Comparison of ENCODE assay signal across 14 mouse cellular contexts in the genomic region with DNA sequence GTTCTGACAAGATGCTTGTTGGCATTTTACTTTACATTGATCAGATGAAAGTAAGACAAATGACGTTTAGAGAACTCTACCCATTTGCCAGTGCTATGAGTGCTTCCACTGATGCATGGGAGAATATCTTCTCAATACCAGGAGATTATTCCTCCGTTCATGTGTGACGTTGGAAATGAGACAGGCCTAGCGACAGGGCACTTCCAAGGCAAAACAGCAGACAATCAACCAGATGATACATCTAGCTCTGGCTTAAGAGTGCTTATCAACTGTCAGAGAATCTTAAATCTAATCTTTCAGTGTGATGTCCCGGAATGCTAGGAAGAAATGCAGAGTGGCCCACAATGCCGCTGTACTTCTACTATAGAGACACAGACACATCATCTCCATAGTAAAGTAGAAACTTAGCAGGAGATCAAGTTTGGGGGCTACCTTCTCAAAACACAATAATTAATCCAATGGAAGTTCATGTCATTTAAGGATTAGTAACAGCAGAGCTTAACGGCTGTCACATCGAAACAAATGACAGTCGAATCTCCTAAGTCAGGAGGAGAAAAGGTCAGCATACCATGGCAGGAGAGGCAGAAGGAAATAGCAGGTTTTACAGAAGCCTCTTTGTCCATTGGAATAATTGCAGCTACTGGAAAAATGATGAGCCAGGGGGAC. TPM values are rescaled to one million over a fixed set of nuclear protein-coding genes. Genes with fewer than 3 reads are reported as not detected.
DNase-seq lines count a peak whose midpoint lies in the region; ATAC-seq lines count a peak whose summit lies in the region.
"Had no signal": no experiment of that assay in that cellular context is flagged by ENCODE, and none has a peak within 500 bp of the region (broad histone marks: within the 10 kb centered on the region; RNA-seq: fewer than 3 reads in every experiment).

No protein-coding gene starts in this region.

- H3K4me1 ChIP-seq in forebrain, embryonic 12.5 days = peaks cover 44% of the 10 kb centered on the region
- peaks cover 27% of the 10 kb centered on the region for H3K4me1 ChIP-seq in forebrain, embryonic 15.5 days
- H3K4me1 ChIP-seq in heart, embryonic 13.5 days = peaks cover 53% of the 10 kb centered on the region
- H3K4me1 ChIP-seq in midbrain, embryonic 11.5 days (ENCODE audit: control insufficient read depth, insufficient read depth, low read length) = peaks cover 8% of the 10 kb centered on the region
- peaks cover 23% of the 10 kb centered on the region for H3K4me1 ChIP-seq in midbrain, embryonic 13.5 days (replicated peaks)

- H3K4me3 ChIP-seq in forebrain, embryonic 12.5 days (replicated peaks) = no peak overlapping the region
- H3K4me3 ChIP-seq in forebrain, embryonic 15.5 days = no peak overlapping the region
- H3K4me3 ChIP-seq in heart, embryonic 13.5 days = no peak overlapping the region
- no peak overlapping the region for H3K4me3 ChIP-seq in midbrain, embryonic 11.5 days (ENCODE audit: low read depth, low read length)
- no peak overlapping the region for H3K4me3 ChIP-seq in midbrain, embryonic 13.5 days (replicated peaks)
- H3K4me3 ChIP-seq: embryonic facial prominence, embryonic 12.5 days; heart, embryonic 15.5 days; hindbrain, embryonic 12.5 days had no signal

- 0 out of 2 replicates have a peak overlapping the region, but pooled peaks have one; percentile 53 for H3K27ac ChIP-seq in forebrain, embryonic 12.5 days
- H3K27ac ChIP-seq in forebrain, embryonic 15.5 days (replicated peaks) = no peak overlapping the region
- no peak overlapping the region for H3K27ac ChIP-seq in heart, embryonic 13.5 days (replicated peaks)
- no peak overlapping the region for H3K27ac ChIP-seq in midbrain, embryonic 11.5 days (ENCODE audit: low read depth, low read length)
- H3K27ac ChIP-seq in midbrain, embryonic 13.5 days = no peak overlapping the region
- H3K27ac ChIP-seq: embryonic facial prominence, embryonic 12.5 days; hindbrain, embryonic 12.5 days; hindbrain, postnatal 0 days had no signal

- H3K9ac ChIP-seq in forebrain, embryonic 12.5 days = no peak overlapping the region
- H3K9ac ChIP-seq in forebrain, embryonic 15.5 days (replicated peaks) = no peak overlapping the region
- 0 out of 2 replicates have a peak overlapping the region, but pooled peaks have one; percentile 3 for H3K9ac ChIP-seq in heart, embryonic 13.5 days
- no peak overlapping the region for H3K9ac ChIP-seq in midbrain, embryonic 11.5 days (ENCODE audit: low read length)
- H3K9ac ChIP-seq in midbrain, embryonic 13.5 days (replicated peaks) = no peak overlapping the region
- H3K9ac ChIP-seq: embryonic facial prominence, embryonic 12.5 days; heart, embryonic 15.5 days; hindbrain, embryonic 12.5 days had no signal

- H3K36me3 ChIP-seq in forebrain, embryonic 12.5 days (replicated peaks) = no peaks in the 10 kb centered on the region
- H3K36me3 ChIP-seq in forebrain, embryonic 15.5 days = no peaks in the 10 kb centered on the region
- H3K36me3 ChIP-seq in heart, embryonic 13.5 days = peaks cover 2% of the 10 kb centered on the region; the same call in 1 of the 2 replicates
- no peaks in the 10 kb centered on the region for H3K36me3 ChIP-seq in midbrain, embryonic 11.5 days (ENCODE audit: control insufficient read depth, insufficient read depth, low read length)
- H3K36me3 ChIP-seq in midbrain, embryonic 13.5 days = no peaks in the 10 kb centered on the region
- H3K36me3 ChIP-seq: embryonic facial prominence, embryonic 12.5 days; heart, embryonic 15.5 days; hindbrain, embryonic 12.5 days had no signal

- DNase-seq in heart, adult 8-10 months (ENCODE audit: low spot score) = no peak
- DNase-seq in midbrain, embryonic 11.5 days (ENCODE audit: low spot score, missing footprints) = peak; percentile 76
- peak; percentile 75 for DNase-seq in retina, postnatal 1 day
- DNase-seq: adrenal gland, postnatal 10 days; cerebellum, adult 11 months; cerebellum, adult 8-10 months had no signal

- no peak overlapping the region for H3K4me2 ChIP-seq in forebrain, embryonic 12.5 days
- no peak overlapping the region for H3K4me2 ChIP-seq in forebrain, embryonic 15.5 days (replicated peaks)
- H3K4me2 ChIP-seq in heart, embryonic 13.5 days = no peak overlapping the region
- H3K4me2 ChIP-seq in midbrain, embryonic 11.5 days = no peak overlapping the region
- no peak overlapping the region for H3K4me2 ChIP-seq in midbrain, embryonic 13.5 days (replicated peaks)
- H3K4me2 ChIP-seq: embryonic facial prominence, embryonic 12.5 days; heart, embryonic 15.5 days; hindbrain, embryonic 12.5 days had no signal

- no peak for ATAC-seq in forebrain, embryonic 12.5 days (ENCODE audit: low FRiP score)
- ATAC-seq in forebrain, embryonic 15.5 days (replicated peaks) = no peak
- no peak for ATAC-seq in heart, embryonic 13.5 days (ENCODE audit: extremely low read depth, insufficient number of reproducible peaks, low FRiP score, low TSS enrichment)
- ATAC-seq in midbrain, embryonic 11.5 days (ENCODE audit: low FRiP score) = no peak
- no peak for ATAC-seq in midbrain, embryonic 13.5 days

- WGBS in forebrain, embryonic 12.5 days = 63% methylated on average over 9 of the region's 9 CpGs
- 60% methylated on average over 9 of the region's 9 CpGs for WGBS in forebrain, embryonic 15.5 days
- WGBS in heart, embryonic 13.5 days = 64% methylated on average over 9 of the region's 9 CpGs
- 62% methylated on average over 9 of the region's 9 CpGs for WGBS in midbrain, embryonic 11.5 days
- WGBS in midbrain, embryonic 13.5 days = 52% methylated on average over 9 of the region's 9 CpGs

- H3K9me3 ChIP-seq in forebrain, embryonic 12.5 days = no peaks in the 10 kb centered on the region
- H3K9me3 ChIP-seq in forebrain, embryonic 15.5 days = no peaks in the 10 kb centered on the region
- no peaks in the 10 kb centered on the region for H3K9me3 ChIP-seq in heart, embryonic 13.5 days
- no peaks in the 10 kb centered on the region for H3K9me3 ChIP-seq in midbrain, embryonic 11.5 days (ENCODE audit: control insufficient read depth, low read length)
- H3K9me3 ChIP-seq in midbrain, embryonic 13.5 days = no peaks in the 10 kb centered on the region
- H3K9me3 ChIP-seq: embryonic facial prominence, embryonic 12.5 days; heart, embryonic 15.5 days; hindbrain, embryonic 12.5 days had no signal

- 0 out of 2 replicates have a peak, but pooled peaks cover 3% of the 10 kb centered on the region for H3K27me3 ChIP-seq in forebrain, embryonic 12.5 days
- H3K27me3 ChIP-seq in forebrain, embryonic 15.5 days = no peaks in the 10 kb centered on the region
- H3K27me3 ChIP-seq in heart, embryonic 13.5 days (replicated peaks) = no peaks in the 10 kb centered on the region
- no peaks in the 10 kb centered on the region for H3K27me3 ChIP-seq in midbrain, embryonic 11.5 days (ENCODE audit: control insufficient read depth, insufficient read depth, low read length)
- H3K27me3 ChIP-seq in midbrain, embryonic 13.5 days = peaks cover 12% of the 10 kb centered on the region; the same call in 1 of the 2 replicates
- H3K27me3 ChIP-seq: embryonic facial prominence, embryonic 12.5 days; heart, embryonic 15.5 days; hindbrain, embryonic 12.5 days had no signal

RNA-seq across cellular contexts. Expression of gene Fxn, which starts 35.8 kb away (rescaled TPM):
- 52.2 and 57.2 TPM in 2 replicates for polyA plus RNA-seq in forebrain, embryonic 12.5 days (2016; fragmentation: Nextera tagmentation; extraction: Ambion mirVana)
- 43.4 and 49.4 TPM in 2 replicates for polyA plus RNA-seq in forebrain, embryonic 15.5 days (2015; fragmentation: Nextera tagmentation; extraction: Ambion mirVana)
- 60.9 and 64.0 TPM in 2 replicates for polyA plus RNA-seq in heart, embryonic 13.5 days (2015; fragmentation: Nextera tagmentation; extraction: Ambion mirVana)
- total RNA-seq in heart, adult 8-10 months (2022) = 10 to 100 TPM; 26.4 to 31.2 (median 29.3) TPM
- polyA plus RNA-seq in midbrain, embryonic 11.5 days (2014; fragmentation: Nextera tagmentation; extraction: Ambion mirVana) = 46.8 and 47.6 TPM in 2 replicates
- polyA plus RNA-seq in midbrain, embryonic 13.5 days (2015; fragmentation: Nextera tagmentation; extraction: Ambion mirVana) = 40.1 and 41.4 TPM in 2 replicates
